Mouse (Mus musculus) neural tube, embryonic 15.5 days (tissue): ENCODE results near the gene Slc7a6. TPM values are rescaled to one million over a fixed set of nuclear protein-coding genes. Genes with fewer than 3 reads are reported as not detected.

Experiments
- ATAC-seq: fragments of 200-750 bp; cut with Nextera tagmentation; 2 replicates; pipeline ENCODE4 v1.8.0; 2017; ENCODE audit warnings: mild to moderate bottlenecking, moderate TSS enrichment, moderate library complexity; ENCODE audit not compliant: low FRiP score
- H3K27ac ChIP-seq: fragments of 300-500 bp; sonication (generic); replicated peaks from 2 replicates; pipeline ENCODE4 v1.5.1; 2015; ENCODE audit warnings: mild to moderate bottlenecking, inconsistent platforms
- H3K27me3 ChIP-seq: fragments of 300-500 bp; sonication (generic); replicated peaks from 2 replicates; pipeline ENCODE4 v1.6.1; 2015; ENCODE audit warnings: inconsistent platforms
- H3K36me3 ChIP-seq: fragments of 300-500 bp; sonication (generic); 2 replicates; pipeline ENCODE4 v1.6.1; 2015; ENCODE audit warnings: inconsistent platforms
- H3K4me1 ChIP-seq: fragments of 300-500 bp; sonication (generic); 2 replicates; pipeline ENCODE4 v1.6.1; 2015; ENCODE audit warnings: inconsistent platforms
- H3K4me2 ChIP-seq: fragments of 300-500 bp; sonication (generic); 2 replicates; pipeline ENCODE4 v1.6.1; 2015; ENCODE audit warnings: inconsistent platforms, mild to moderate bottlenecking, moderate library complexity
- H3K4me3 ChIP-seq: fragments of 300-500 bp; sonication (generic); replicated peaks from 2 replicates; pipeline ENCODE4 v1.5.1; 2015; ENCODE audit warnings: mild to moderate bottlenecking, inconsistent platforms
- H3K9ac ChIP-seq: fragments of 300-500 bp; sonication (generic); replicated peaks from 2 replicates; pipeline ENCODE4 v1.6.1; 2015; ENCODE audit warnings: mild to moderate bottlenecking, inconsistent platforms
- H3K9me3 ChIP-seq: fragments of 300-500 bp; sonication (generic); replicated peaks from 2 replicates; pipeline ENCODE4 v1.6.1; 2016; ENCODE audit warnings: inconsistent platforms
- WGBS: fragments of 180-500 bp; shearing (Covaris S2); methylation state at CpG from one replicate; pipeline ENCODE4 v1.1.7; 2015; ENCODE audit warnings: mixed read lengths; 5-methylcytosine and 5-hydroxymethylcytosine counted together
- polyA plus RNA-seq: library from polyadenylated mRNA; unstranded; fragments of >200 nt; fragmentation: Nextera tagmentation; extraction: Ambion mirVana; gene quantifications from 2 replicates; pipeline ENCODE4 v1.2.1, GENCODE M21; 2015

Gene Slc7a6
- polyA plus RNA-seq, 1 experiment from 2014 or later: 55.6 TPM

GRCm38 (mm10) chr8:106169017-106169933 lies 618 bp downstream of the Slc7a6 start:
- WGBS: 1% methylated on average over 54 of the region's 54 CpGs
- H3K9ac ChIP-seq: peak overlapping the region; percentile 91
- peak; percentile 88 for ATAC-seq
- H3K36me3 ChIP-seq: peaks cover 3% of the 10 kb centered on the region; the same call in 1 of the 2 replicates
- H3K9me3 ChIP-seq: no peaks in the 10 kb centered on the region
- peaks cover 17% of the 10 kb centered on the region for H3K4me1 ChIP-seq
- no peaks in the 10 kb centered on the region for H3K27me3 ChIP-seq
- peak overlapping the region; percentile 88 for H3K4me2 ChIP-seq
- peak overlapping the region; percentile 97 for H3K27ac ChIP-seq
- peak overlapping the region; percentile 86 for H3K4me3 ChIP-seq

GRCm38 (mm10) chr8:106169934-106170480 lies 1.4 kb downstream of the Slc7a6 start:
- H3K9ac ChIP-seq: peak overlapping the region; percentile 91
- ATAC-seq: no peak
- peak overlapping the region; percentile 88 for H3K4me2 ChIP-seq
- H3K4me3 ChIP-seq: peak overlapping the region; percentile 86
- peaks cover 17% of the 10 kb centered on the region for H3K4me1 ChIP-seq
- H3K36me3 ChIP-seq: no peaks in the 10 kb centered on the region
- no peaks in the 10 kb centered on the region for H3K27me3 ChIP-seq
- peak overlapping the region; percentile 97 for H3K27ac ChIP-seq
- no peaks in the 10 kb centered on the region for H3K9me3 ChIP-seq
- WGBS: 31% methylated on average over 6 of the region's 6 CpGs

- Histone ChIP-seq H3K9me3 (no peaks in the 10 kb centered on the region), H3K27ac (no peak overlapping the region), H3K36me3 (no peaks in the 10 kb centered on the region), H3K4me1 (peaks cover 9% of the 10 kb centered on the region), H3K9ac (no peak overlapping the region), H3K27me3 (no peaks in the 10 kb centered on the region), H3K4me2 (no peak overlapping the region), H3K4me3 (no peak overlapping the region)
- ATAC-seq: no peak
- WGBS: 96% methylated on average over 3 of the region's 3 CpGs
Observed at GRCm38 (mm10) chr8:106173566-106173965, 4.9 kb downstream of the Slc7a6 start.

- whole genome bisulfite sequencing: 13% methylated on average over 1 of the region's 1 CpGs
- no peaks in the 10 kb centered on the region for H3K9me3 ChIP-seq
- peaks cover 15% of the 10 kb centered on the region for H3K36me3 ChIP-seq
- no peaks in the 10 kb centered on the region; the same call in 1 of the 2 replicates for H3K4me1 ChIP-seq
- H3K4me2 ChIP-seq: no peak overlapping the region
- no peaks in the 10 kb centered on the region for H3K27me3 ChIP-seq
- H3K4me3 ChIP-seq: no peak overlapping the region
- no peak overlapping the region for H3K27ac ChIP-seq
- no peak overlapping the region for H3K9ac ChIP-seq
- ATAC-seq: no peak
Observed at GRCm38 (mm10) chr8:106176891-106177290, 8.2 kb downstream of the Slc7a6 start.

- Histone ChIP-seq H3K4me3 (no peak overlapping the region), H3K4me1 (no peaks in the 10 kb centered on the region; the same call in 1 of the 2 replicates), H3K9me3 (no peaks in the 10 kb centered on the region), H3K27ac (no peak overlapping the region), H3K27me3 (no peaks in the 10 kb centered on the region), H3K9ac (no peak overlapping the region), H3K36me3 (peaks cover 18% of the 10 kb centered on the region), H3K4me2 (no peak overlapping the region)
- 91% methylated on average over 1 of the region's 1 CpGs for WGBS
- no peak for ATAC-seq
Observed at GRCm38 (mm10) chr8:106177594-106177993, 8.9 kb downstream of the Slc7a6 start.

GRCm38 (mm10) chr8:106178428-106178827 lies 9.8 kb downstream of the Slc7a6 start:
- Histone ChIP-seq H3K27me3 (no peaks in the 10 kb centered on the region), H3K9ac (no peak overlapping the region), H3K4me1 (no peaks in the 10 kb centered on the region; the same call in 1 of the 2 replicates), H3K36me3 (peaks cover 18% of the 10 kb centered on the region), H3K4me2 (no peak overlapping the region), H3K27ac (no peak overlapping the region), H3K9me3 (no peaks in the 10 kb centered on the region), H3K4me3 (no peak overlapping the region)
- WGBS: 92% methylated on average over 2 of the region's 2 CpGs
- no peak for ATAC-seq

GRCm38 (mm10) chr8:106185628-106186270 lies 17.1 kb downstream of the Slc7a6 start:
- no peak overlapping the region for H3K4me2 ChIP-seq
- no peak for ATAC-seq
- H3K36me3 ChIP-seq: peaks cover 31% of the 10 kb centered on the region
- H3K27ac ChIP-seq: no peak overlapping the region
- no peaks in the 10 kb centered on the region for H3K27me3 ChIP-seq
- no peak overlapping the region for H3K9ac ChIP-seq
- no peaks in the 10 kb centered on the region for H3K4me1 ChIP-seq
- no peaks in the 10 kb centered on the region for H3K9me3 ChIP-seq
- 89% methylated on average over 8 of the region's 8 CpGs for WGBS
- H3K4me3 ChIP-seq: no peak overlapping the region

GRCm38 (mm10) chr8:106186394-106186793 lies 17.7 kb downstream of the Slc7a6 start:
- Histone ChIP-seq H3K4me3 (no peak overlapping the region), H3K4me2 (no peak overlapping the region), H3K27ac (no peak overlapping the region), H3K36me3 (peaks cover 31% of the 10 kb centered on the region), H3K4me1 (no peaks in the 10 kb centered on the region), H3K9me3 (no peaks in the 10 kb centered on the region), H3K27me3 (no peaks in the 10 kb centered on the region), H3K9ac (no peak overlapping the region)
- WGBS: 89% methylated on average over 3 of the region's 3 CpGs
- ATAC-seq: no peak

GRCm38 (mm10) chr8:106189162-106189561 lies 20.5 kb downstream of the Slc7a6 start:
- no peak for ATAC-seq
- Histone ChIP-seq H3K4me1 (no peaks in the 10 kb centered on the region), H3K36me3 (peaks cover 50% of the 10 kb centered on the region), H3K4me3 (no peak overlapping the region), H3K9ac (no peak overlapping the region), H3K27ac (no peak overlapping the region), H3K27me3 (no peaks in the 10 kb centered on the region), H3K4me2 (no peak overlapping the region), H3K9me3 (no peaks in the 10 kb centered on the region)
- 94% methylated on average over 4 of the region's 4 CpGs for WGBS

GRCm38 (mm10) chr8:106191639-106192038 lies 23.0 kb downstream of the Slc7a6 start:
- Histone ChIP-seq H3K27ac (no peak overlapping the region), H3K36me3 (peaks cover 68% of the 10 kb centered on the region), H3K4me1 (no peaks in the 10 kb centered on the region), H3K9me3 (no peaks in the 10 kb centered on the region), H3K4me2 (no peak overlapping the region), H3K9ac (no peak overlapping the region), H3K4me3 (no peak overlapping the region), H3K27me3 (no peaks in the 10 kb centered on the region)
- no peak for ATAC-seq
- 97% methylated on average over 5 of the region's 5 CpGs for WGBS

GRCm38 (mm10) chr8:106193162-106193561 lies 24.5 kb downstream of the Slc7a6 start:
- no peaks in the 10 kb centered on the region for H3K4me1 ChIP-seq
- no peak overlapping the region for H3K9ac ChIP-seq
- 92% methylated on average over 6 of the region's 6 CpGs for WGBS
- no peak overlapping the region for H3K4me3 ChIP-seq
- no peak overlapping the region for H3K4me2 ChIP-seq
- H3K36me3 ChIP-seq: peaks cover 62% of the 10 kb centered on the region
- no peaks in the 10 kb centered on the region for H3K9me3 ChIP-seq
- ATAC-seq: no peak
- no peaks in the 10 kb centered on the region for H3K27me3 ChIP-seq
- H3K27ac ChIP-seq: no peak overlapping the region
